Mouse (Mus musculus) heart, postnatal 0 days (tissue): Measurements from ENCODE around the gene Trim2. TPM values are rescaled to one million over a fixed set of nuclear protein-coding genes. Genes with fewer than 3 reads are reported as not detected.

Source experiments
- ATAC-seq: fragments of 200-750 bp; cut with Nextera tagmentation; 2 replicates; pipeline ENCODE4 v1.8.0; 2017; ENCODE audit warnings: low read depth, moderate number of reproducible peaks, moderate library complexity; ENCODE audit not compliant: insufficient read depth
- DNase-seq: peaks from one replicate; pipeline ENCODE4 v3.0.0-alpha.2; 2016; ENCODE audit warnings: low spot score
- H3K27ac ChIP-seq: fragments of 300-500 bp; sonication (generic); 2 replicates; pipeline ENCODE4 v1.5.1; 2014; ENCODE audit warnings: low read depth, mild to moderate bottlenecking
- H3K27me3 ChIP-seq: fragments of 300-500 bp; sonication (generic); 2 replicates; pipeline ENCODE4 v1.6.1; 2014; ENCODE audit warnings: low read length, mixed read lengths; ENCODE audit not compliant: control insufficient read depth, insufficient read depth
- H3K36me3 ChIP-seq: fragments of 300-500 bp; sonication (generic); replicated peaks from 2 replicates; pipeline ENCODE4 v1.6.1; 2014; ENCODE audit warnings: low read length, mixed read lengths; ENCODE audit not compliant: control insufficient read depth, insufficient read depth
- H3K4me1 ChIP-seq: fragments of 300-500 bp; sonication (generic); 2 replicates; pipeline ENCODE4 v1.6.1; 2014; ENCODE audit warnings: antibody characterized with exemption; ENCODE audit not compliant: control insufficient read depth, insufficient read depth
- H3K4me2 ChIP-seq: fragments of 300-500 bp; sonication (generic); 2 replicates; pipeline ENCODE4 v1.6.1; 2014; ENCODE audit warnings: low read depth, mild to moderate bottlenecking, low read length, moderate library complexity
- H3K4me3 ChIP-seq: fragments of 300-500 bp; sonication (generic); 2 replicates; pipeline ENCODE4 v1.5.1; 2014; ENCODE audit warnings: low read depth, low read length
- H3K9ac ChIP-seq: fragments of 300-500 bp; sonication (generic); replicated peaks from 2 replicates; pipeline ENCODE4 v1.6.1; 2014; ENCODE audit warnings: low read depth, low read length, mixed read lengths
- H3K9me3 ChIP-seq: fragments of 300-500 bp; sonication (generic); replicated peaks from 2 replicates; pipeline ENCODE4 v1.6.1; 2016; ENCODE audit warnings: low read length; ENCODE audit not compliant: control insufficient read depth
- CTCF ChIP-seq: IDR thresholded peaks from 2 replicates; pipeline ENCODE4 v1.5.1; 2016; ENCODE audit warnings: antibody characterized with exemption, control low read depth, low read depth
- EP300 ChIP-seq: IDR thresholded peaks from 2 replicates; pipeline ENCODE4 v1.6.1; 2016; ENCODE audit warnings: antibody characterized with exemption, low read depth
- WGBS: fragments of 180-500 bp; shearing (Covaris S2); extraction: QIAGEN DNeasy Blood & Tissue Kit; methylation state at CpG from one replicate; pipeline ENCODE4 v1.1.7; 2014; 5-methylcytosine and 5-hydroxymethylcytosine counted together
- polyA plus RNA-seq: library from polyadenylated mRNA; unstranded; fragments of >200 nt; fragmentation: Nextera tagmentation; extraction: Ambion mirVana; gene quantifications from 2 replicates; pipeline ENCODE4 v1.2.1, GENCODE M21; 2015
- total RNA-seq: library from RNA; depleted of rRNA; stranded (reverse); fragments of >200 nt; gene quantifications from 2 replicates; pipeline ENCODE4 v1.2.3, GENCODE M21; 2014; ENCODE audit warnings: low replicate concordance

Gene Trim2
- total and polyA plus RNA-seq, 2 experiments from 2014 or later = 6.0 to 6.1 TPM

DNA sequence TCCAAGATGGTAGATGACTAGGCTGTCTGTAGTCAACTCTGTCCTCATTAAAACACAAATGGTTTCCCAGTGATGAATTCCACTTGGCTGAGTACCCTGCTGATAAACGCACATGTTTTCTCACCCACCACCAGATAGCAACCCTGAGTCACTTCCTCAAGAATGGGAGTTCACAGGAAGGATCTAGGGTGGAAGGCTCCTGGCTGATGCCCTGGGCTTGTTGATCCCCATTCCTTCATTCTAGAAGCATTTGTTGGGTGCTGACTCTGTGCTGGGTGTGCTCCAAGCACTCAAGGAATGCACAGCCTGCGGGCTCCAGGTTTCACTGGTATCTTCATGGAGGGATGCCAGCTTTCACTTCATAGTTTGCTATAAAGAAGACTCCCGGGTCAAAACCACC, 12.8 kb upstream of the Trim2 start:
- H3K9me3 ChIP-seq = no peaks in the 10 kb centered on the region
- H3K9ac ChIP-seq = no peak overlapping the region
- no peak for TF ChIP-seq EP300
- peak; percentile 11; the same call in 1 of the 2 replicates for TF ChIP-seq CTCF
- H3K27me3 ChIP-seq = no peaks in the 10 kb centered on the region
- WGBS = 10% methylated on average over 3 of the region's 3 CpGs
- no peaks in the 10 kb centered on the region for H3K36me3 ChIP-seq
- DNase-seq (peak; percentile 54), ATAC-seq (peak; percentile 56)
- no peak overlapping the region for H3K4me3 ChIP-seq
- H3K4me1 ChIP-seq = peaks cover 31% of the 10 kb centered on the region
- H3K4me2 ChIP-seq = no peak overlapping the region
- H3K27ac ChIP-seq = peak overlapping the region; percentile 64

GRCm38 (mm10) chr3:84318865-84319264, 12.2 kb upstream of the Trim2 start:
- peak overlapping the region; percentile 64; the same call in 1 of the 2 replicates for H3K27ac ChIP-seq
- H3K9me3 ChIP-seq = no peaks in the 10 kb centered on the region
- DNase-seq (no peak), ATAC-seq (no peak)
- H3K4me1 ChIP-seq = peaks cover 25% of the 10 kb centered on the region
- TF ChIP-seq EP300 (no peak), CTCF (no peak)
- no peak overlapping the region for H3K4me3 ChIP-seq
- no peaks in the 10 kb centered on the region for H3K27me3 ChIP-seq
- H3K4me2 ChIP-seq = no peak overlapping the region
- no peak overlapping the region for H3K9ac ChIP-seq
- WGBS = 84% methylated on average over 4 of the region's 4 CpGs
- H3K36me3 ChIP-seq = no peaks in the 10 kb centered on the region

DNA sequence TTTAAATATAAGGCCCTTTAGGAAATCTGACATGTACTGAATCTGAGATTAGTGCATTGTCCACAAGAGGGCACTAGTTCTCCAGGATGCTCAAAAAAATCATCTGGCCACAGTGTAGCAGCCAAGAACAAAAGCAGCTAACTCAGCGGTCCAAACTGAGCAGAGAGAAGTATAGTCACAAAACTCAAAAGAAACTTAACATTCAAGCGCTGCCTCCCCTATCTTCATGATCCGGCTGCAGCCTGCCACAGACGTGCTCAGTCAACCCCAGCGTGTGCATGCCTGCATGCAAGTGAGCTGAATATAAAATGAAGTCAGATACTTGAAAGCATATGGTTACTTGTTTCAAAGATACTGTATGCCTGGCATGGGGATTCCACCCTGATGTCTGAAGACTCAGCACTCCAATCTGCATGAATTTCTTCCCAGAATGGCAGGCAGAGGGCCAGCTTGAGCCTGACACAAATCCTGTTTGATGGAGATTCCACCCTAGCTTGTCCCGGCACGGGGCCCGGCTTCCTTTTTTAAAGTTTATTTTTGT, 8.0 kb upstream of the Trim2 start:
- ATAC-seq (peak; percentile 67; the same call in 1 of the 2 replicates), DNase-seq (peak; percentile 87)
- no peaks in the 10 kb centered on the region for H3K27me3 ChIP-seq
- H3K27ac ChIP-seq = peak overlapping the region; percentile 28; the same call in 1 of the 2 replicates
- WGBS = 28% methylated on average over 8 of the region's 8 CpGs
- TF ChIP-seq EP300 (no peak), CTCF (peak; percentile 83)
- H3K36me3 ChIP-seq = no peaks in the 10 kb centered on the region
- H3K4me2 ChIP-seq = peak overlapping the region; percentile 29
- peaks cover 22% of the 10 kb centered on the region for H3K4me1 ChIP-seq
- no peak overlapping the region for H3K4me3 ChIP-seq
- H3K9me3 ChIP-seq = no peaks in the 10 kb centered on the region
- no peak overlapping the region for H3K9ac ChIP-seq

DNA sequence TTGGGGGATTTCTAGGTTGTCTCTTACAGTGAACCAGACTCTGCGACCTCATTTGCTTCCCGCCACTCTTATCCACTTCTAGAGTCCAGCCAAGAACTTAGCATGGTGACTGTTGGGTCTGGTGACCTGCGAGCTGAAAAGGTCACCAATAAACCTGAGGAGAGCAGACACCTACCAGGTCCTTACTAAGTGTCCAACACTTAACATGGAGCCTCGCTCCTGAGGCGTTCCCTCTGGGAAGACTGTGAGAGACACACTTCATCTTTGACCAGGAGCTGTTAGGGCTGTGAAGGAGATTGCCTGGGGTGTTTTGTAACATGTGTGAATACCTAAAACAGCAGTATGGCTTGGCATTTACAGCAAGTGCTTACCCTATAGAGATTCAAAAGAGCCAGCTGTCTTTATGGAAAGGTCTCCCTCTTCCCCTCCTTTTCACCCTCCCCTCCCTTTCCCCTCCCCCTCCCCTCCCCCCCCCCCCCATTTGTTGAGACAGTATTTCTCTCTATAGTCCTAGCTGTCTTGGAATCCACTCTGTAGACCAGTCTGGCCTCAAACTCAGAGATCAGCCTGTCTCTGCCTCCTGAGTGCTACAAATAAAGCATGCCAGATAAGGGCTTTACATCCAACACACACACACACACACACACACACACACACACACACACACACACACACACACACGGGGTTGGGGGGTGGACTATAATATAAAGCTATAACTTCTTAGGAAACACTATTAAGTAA, 7.3 kb upstream of the Trim2 start:
- TF ChIP-seq EP300 = no peak
- 62% methylated on average over 6 of the region's 6 CpGs for WGBS
- Histone ChIP-seq H3K4me3 (no peak overlapping the region), H3K36me3 (no peaks in the 10 kb centered on the region), H3K27me3 (no peaks in the 10 kb centered on the region), H3K4me2 (no peak overlapping the region), H3K9ac (no peak overlapping the region), H3K4me1 (peaks cover 15% of the 10 kb centered on the region), H3K9me3 (no peaks in the 10 kb centered on the region), H3K27ac (no peak overlapping the region)
- ATAC-seq (0 out of 2 replicates have a peak, but pooled peaks have one; percentile 4), DNase-seq (no peak)

DNA sequence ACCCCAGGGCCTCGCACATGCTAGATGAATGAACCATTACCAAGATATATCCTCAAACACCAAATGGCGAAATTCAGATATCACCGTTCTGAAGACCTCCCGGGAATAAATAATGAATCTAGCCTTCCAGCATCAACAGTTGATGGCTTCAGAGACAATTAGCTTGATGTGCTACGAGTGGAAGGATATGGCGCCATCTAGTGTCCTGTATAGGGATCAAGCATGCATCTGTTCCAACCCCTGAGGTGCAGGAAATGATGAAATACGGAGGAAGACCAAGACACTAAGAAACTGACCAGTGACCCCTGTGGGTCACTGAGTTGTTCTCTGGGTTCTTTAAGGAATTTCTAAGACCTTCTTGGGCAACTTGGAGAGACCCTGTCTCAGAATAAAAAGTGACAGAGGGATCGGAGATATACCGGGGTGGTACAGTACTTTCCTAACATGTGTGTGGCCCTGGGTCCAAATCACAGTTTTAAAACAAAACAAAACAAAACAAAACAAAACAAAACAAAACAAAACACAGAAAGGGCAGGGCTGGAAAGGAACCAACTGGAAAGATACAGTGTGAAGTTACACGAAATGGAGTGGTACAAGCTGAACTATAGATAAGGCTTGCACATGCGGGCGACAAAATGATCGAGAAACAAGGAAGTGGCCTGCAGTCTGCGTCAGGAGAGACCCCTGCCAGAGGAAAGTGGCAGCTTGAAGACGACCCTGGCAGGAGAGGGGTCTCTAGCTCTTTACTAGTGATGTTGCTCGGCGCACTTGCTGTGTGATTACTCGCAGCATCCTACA, 6.5 kb upstream of the Trim2 start:
- no peaks in the 10 kb centered on the region for H3K36me3 ChIP-seq
- H3K27me3 ChIP-seq = no peaks in the 10 kb centered on the region
- ATAC-seq (peak; percentile 62; the same call in 1 of the 2 replicates), DNase-seq (peak; percentile 79)
- H3K4me1 ChIP-seq = peaks cover 12% of the 10 kb centered on the region
- WGBS = 45% methylated on average over 18 of the region's 18 CpGs
- H3K9ac ChIP-seq = no peak overlapping the region
- H3K4me3 ChIP-seq = no peak overlapping the region
- TF ChIP-seq CTCF (peak; percentile 96), EP300 (no peak)
- H3K27ac ChIP-seq = no peak overlapping the region
- H3K4me2 ChIP-seq = no peak overlapping the region
- no peaks in the 10 kb centered on the region for H3K9me3 ChIP-seq
